Mouse (Mus musculus) midbrain, embryonic 14.5 days (tissue): Measurements from ENCODE around the gene Abcc8. TPM values are rescaled to one million over a fixed set of nuclear protein-coding genes. Genes with fewer than 3 reads are reported as not detected.

Experiments
- ATAC-seq: fragments of 200-750 bp; cut with Nextera tagmentation; 2 replicates; pipeline ENCODE4 v1.8.0; 2017; ENCODE audit warnings: moderate number of reproducible peaks, moderate library complexity; ENCODE audit not compliant: low FRiP score, low TSS enrichment
- DNase-seq: peaks from one replicate; pipeline ENCODE4 v3.0.0-alpha.2; 2015
- H3K27ac ChIP-seq: fragments of 300-500 bp; sonication (generic); replicated peaks from 2 replicates; pipeline ENCODE4 v1.5.1; 2014; ENCODE audit warnings: mild to moderate bottlenecking, low read depth, low read length, moderate library complexity
- H3K27me3 ChIP-seq: fragments of 300-500 bp; sonication (generic); 2 replicates; pipeline ENCODE4 v1.6.1; 2014; ENCODE audit warnings: low read length, control low read depth, mixed read lengths; ENCODE audit not compliant: control insufficient read depth, insufficient read depth
- H3K36me3 ChIP-seq: fragments of 300-500 bp; sonication (generic); 2 replicates; pipeline ENCODE4 v1.6.1; 2014; ENCODE audit warnings: low read length, control low read depth; ENCODE audit not compliant: control insufficient read depth, insufficient read depth
- H3K4me1 ChIP-seq: fragments of 300-500 bp; sonication (generic); 2 replicates; pipeline ENCODE4 v1.6.1; 2014; ENCODE audit warnings: mild to moderate bottlenecking, antibody characterized with exemption, low read length, control low read depth; ENCODE audit not compliant: control insufficient read depth, insufficient read depth
- H3K4me2 ChIP-seq: fragments of 300-500 bp; sonication (generic); 2 replicates; pipeline ENCODE4 v1.6.1; 2014; ENCODE audit warnings: mild to moderate bottlenecking, low read length, moderate library complexity
- H3K4me3 ChIP-seq: fragments of 300-500 bp; sonication (generic); replicated peaks from 2 replicates; pipeline ENCODE4 v1.5.1; 2014; ENCODE audit warnings: low read depth, low read length
- H3K9ac ChIP-seq: fragments of 300-500 bp; sonication (generic); replicated peaks from 2 replicates; pipeline ENCODE4 v1.6.1; 2014; ENCODE audit warnings: mild to moderate bottlenecking, low read length, moderate library complexity
- H3K9me3 ChIP-seq: fragments of 300-500 bp; sonication (generic); 2 replicates; pipeline ENCODE4 v1.6.1; 2016; ENCODE audit warnings: low read length, control low read depth, mixed read lengths; ENCODE audit not compliant: control insufficient read depth
- WGBS: fragments of 180-500 bp; shearing (Covaris S2); extraction: QIAGEN DNeasy Blood & Tissue Kit; methylation state at CpG from one replicate; pipeline ENCODE4 v1.1.7; 2014; 5-methylcytosine and 5-hydroxymethylcytosine counted together
- polyA plus RNA-seq: library from polyadenylated mRNA; unstranded; fragments of >200 nt; fragmentation: Nextera tagmentation; extraction: Ambion mirVana; gene quantifications from 2 replicates; pipeline ENCODE4 v1.2.1, GENCODE M21; 2014

Gene Abcc8
- polyA plus RNA-seq, 1 experiment from 2014 or later, result 3.0 TPM

- H3K36me3 ChIP-seq, result no peaks in the 10 kb centered on the region
- H3K4me2 ChIP-seq, result no peak overlapping the region
- no peaks in the 10 kb centered on the region for H3K4me1 ChIP-seq
- 94% methylated on average over 7 of the region's 7 CpGs for WGBS
- H3K9me3 ChIP-seq, result no peaks in the 10 kb centered on the region
- H3K4me3 ChIP-seq, result no peak overlapping the region
- ATAC-seq (no peak), DNase-seq (no peak)
- H3K9ac ChIP-seq, result no peak overlapping the region
- H3K27me3 ChIP-seq, result no peaks in the 10 kb centered on the region
- no peak overlapping the region for H3K27ac ChIP-seq
These were observed 11.9 kb downstream of the Abcc8 start for GRCm38 (mm10) chr7:46167901-46168300.

GRCm38 (mm10) chr7:46165876-46166275, 14.0 kb downstream of the Abcc8 start:
- Histone ChIP-seq H3K4me1 (no peaks in the 10 kb centered on the region), H3K27me3 (no peaks in the 10 kb centered on the region)
- 92% methylated on average over 11 of the region's 11 CpGs for WGBS

GRCm38 (mm10) chr7:46162731-46163130, 17.1 kb downstream of the Abcc8 start:
- H3K4me2 ChIP-seq, result no peak overlapping the region
- H3K27me3 ChIP-seq, result no peaks in the 10 kb centered on the region
- H3K9me3 ChIP-seq, result no peaks in the 10 kb centered on the region
- H3K4me1 ChIP-seq, result no peaks in the 10 kb centered on the region
- no peak for ATAC-seq
- H3K36me3 ChIP-seq, result no peaks in the 10 kb centered on the region
- no peak overlapping the region for H3K27ac ChIP-seq
- WGBS, result 88% methylated on average over 5 of the region's 5 CpGs
- DNase-seq, result no peak
- no peak overlapping the region for H3K9ac ChIP-seq
- H3K4me3 ChIP-seq, result no peak overlapping the region

More at GRCm38 (mm10) chr7:46165876-46166275, 14.0 kb downstream of the Abcc8 start:
- Histone ChIP-seq H3K9ac (no peak overlapping the region), H3K36me3 (no peaks in the 10 kb centered on the region), H3K4me3 (no peak overlapping the region), H3K27ac (no peak overlapping the region), H3K9me3 (no peaks in the 10 kb centered on the region), H3K4me2 (no peak overlapping the region)
- ATAC-seq, result no peak
- DNase-seq, result no peak

- Histone ChIP-seq H3K4me3 (no peak overlapping the region), H3K9me3 (no peaks in the 10 kb centered on the region), H3K27ac (no peak overlapping the region), H3K27me3 (no peaks in the 10 kb centered on the region), H3K4me2 (no peak overlapping the region), H3K4me1 (no peaks in the 10 kb centered on the region), H3K9ac (no peak overlapping the region), H3K36me3 (no peaks in the 10 kb centered on the region)
- no peak for ATAC-seq
- DNase-seq, result no peak
- WGBS, result 69% methylated on average over 11 of the region's 11 CpGs
These were observed 17.6 kb downstream of the Abcc8 start for GRCm38 (mm10) chr7:46162132-46162727.

- H3K27ac ChIP-seq, result no peak overlapping the region
- WGBS, result 25% methylated on average over 3 of the region's 3 CpGs
- ATAC-seq, result no peak
These were observed 18.2 kb downstream of the Abcc8 start for GRCm38 (mm10) chr7:46161615-46162014.

GRCm38 (mm10) chr7:46157746-46158145, 22.1 kb downstream of the Abcc8 start:
- no peaks in the 10 kb centered on the region for H3K9me3 ChIP-seq
- ATAC-seq, result no peak
- no peak overlapping the region for H3K9ac ChIP-seq
- peaks cover 12% of the 10 kb centered on the region for H3K4me1 ChIP-seq
- H3K4me2 ChIP-seq, result no peak overlapping the region
- H3K27me3 ChIP-seq, result no peaks in the 10 kb centered on the region
- H3K27ac ChIP-seq, result no peak overlapping the region
- no peak overlapping the region for H3K4me3 ChIP-seq
- no peaks in the 10 kb centered on the region for H3K36me3 ChIP-seq
- WGBS, result 58% methylated on average over 7 of the region's 7 CpGs
- DNase-seq, result no peak

More at GRCm38 (mm10) chr7:46161615-46162014, 18.2 kb downstream of the Abcc8 start:
- no peaks in the 10 kb centered on the region for H3K36me3 ChIP-seq
- H3K4me2 ChIP-seq, result no peak overlapping the region
- DNase-seq, result no peak
- no peak overlapping the region for H3K4me3 ChIP-seq
- H3K9ac ChIP-seq, result no peak overlapping the region
- H3K4me1 ChIP-seq, result no peaks in the 10 kb centered on the region
- no peaks in the 10 kb centered on the region for H3K27me3 ChIP-seq
- no peaks in the 10 kb centered on the region for H3K9me3 ChIP-seq

GRCm38 (mm10) chr7:46154498-46155488, 25.0 kb downstream of the Abcc8 start:
- 20% methylated on average over 18 of the region's 18 CpGs for WGBS
- H3K27me3 ChIP-seq, result no peaks in the 10 kb centered on the region
- no peak for ATAC-seq
- no peak overlapping the region for H3K4me3 ChIP-seq
- H3K9me3 ChIP-seq, result no peaks in the 10 kb centered on the region
- H3K36me3 ChIP-seq, result no peaks in the 10 kb centered on the region
- H3K27ac ChIP-seq, result no peak overlapping the region; the same call in 1 of the 2 replicates
- H3K9ac ChIP-seq, result no peak overlapping the region
- H3K4me2 ChIP-seq, result no peak overlapping the region
- DNase-seq, result peak; percentile 58
- peaks cover 14% of the 10 kb centered on the region for H3K4me1 ChIP-seq

- no peaks in the 10 kb centered on the region for H3K36me3 ChIP-seq
- no peaks in the 10 kb centered on the region for H3K9me3 ChIP-seq
- peaks cover 14% of the 10 kb centered on the region for H3K4me1 ChIP-seq
- no peak for ATAC-seq
- H3K27me3 ChIP-seq, result no peaks in the 10 kb centered on the region
- DNase-seq, result no peak
- H3K27ac ChIP-seq, result no peak overlapping the region
- no peak overlapping the region for H3K4me2 ChIP-seq
- 58% methylated on average over 9 of the region's 9 CpGs for WGBS
- no peak overlapping the region for H3K4me3 ChIP-seq
- no peak overlapping the region for H3K9ac ChIP-seq
These were observed 26.9 kb downstream of the Abcc8 start for GRCm38 (mm10) chr7:46152819-46153351.
